Mouse (Mus musculus) ES-E14 (cell line): Measurements from ENCODE around the gene Prep.

Experiments used
- CHD2 ChIP-seq: IDR thresholded peaks from 2 replicates; pipeline ENCODE4 v1.6.1; 2014; ENCODE audit warnings: mild to moderate bottlenecking, low read depth, low read length, inconsistent platforms
- HCFC1 ChIP-seq: IDR thresholded peaks from 2 replicates; pipeline ENCODE4 v1.6.1; 2012; ENCODE audit warnings: low read length, inconsistent platforms, borderline replicate concordance; ENCODE audit not compliant: insufficient read depth
- ZC3H11A ChIP-seq: IDR thresholded peaks from 2 replicates; pipeline ENCODE4 v1.6.1; 2012; ENCODE audit warnings: low read depth, mild to moderate bottlenecking, inconsistent platforms, low read length, borderline replicate concordance
- ZNF384 ChIP-seq: IDR thresholded peaks from 2 replicates; pipeline ENCODE4 v1.6.1; 2012; ENCODE audit warnings: low read depth, low read length, inconsistent platforms

GRCm38 (mm10) chr10:45091462-45092079 is 24.6 kb downstream of the Prep start:
- no peak for TF ChIP-seq ZC3H11A
- TF ChIP-seq ZNF384, result no peak
- TF ChIP-seq HCFC1, result no peak
- peak; percentile 12; the same call in 1 of the 2 replicates for TF ChIP-seq CHD2
